Comparison of ENCODE assay signal across 18 mouse cellular contexts in the genomic region with DNA sequence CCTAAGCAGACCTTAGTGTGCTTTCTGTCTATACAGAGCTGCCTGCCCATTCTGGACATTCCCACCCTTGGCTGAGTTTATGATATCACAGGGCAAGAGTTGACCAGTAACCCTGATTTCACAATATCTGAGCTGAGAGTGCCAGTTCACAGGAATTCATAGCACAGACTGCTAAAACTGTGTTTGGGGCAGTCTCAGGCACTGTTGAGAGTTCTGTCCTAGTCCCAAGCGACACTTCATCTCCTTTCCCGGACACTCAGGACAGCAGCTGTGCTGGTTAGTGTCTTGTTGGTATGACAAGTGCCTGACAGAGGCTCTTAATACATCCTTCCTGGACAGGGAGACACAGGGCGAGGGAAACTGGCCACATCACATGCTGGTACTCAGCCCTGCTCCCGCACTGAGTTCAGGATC. TPM values are rescaled to one million over a fixed set of nuclear protein-coding genes. Genes with fewer than 3 reads are reported as not detected.
DNase-seq lines count a peak whose midpoint lies in the region; ATAC-seq and TF ChIP-seq lines count a peak whose summit lies in the region.
"Had no signal": no experiment of that assay in that cellular context is flagged by ENCODE, and none has a peak within 500 bp of the region (broad histone marks: within the 10 kb centered on the region; RNA-seq: fewer than 3 reads in every experiment).

No protein-coding gene starts in this region.

- TF ChIP-seq POLR2A in liver, adult 2 months (IDR thresholded peaks at IDR 0.05; ENCODE audit: extremely low read depth, insufficient read depth, low read length), result no peak

- H3K27me3 ChIP-seq in liver, adult 2 months (ENCODE audit: control insufficient read depth, insufficient read depth, low read length), result no peaks in the 10 kb centered on the region
- no peaks in the 10 kb centered on the region for H3K27me3 ChIP-seq in liver, embryonic 12.5 days (replicated peaks)
- H3K27me3 ChIP-seq in heart, postnatal 0 days (ENCODE audit: control insufficient read depth, insufficient read depth, low read length), result no peaks in the 10 kb centered on the region
- H3K27me3 ChIP-seq: embryonic facial prominence, embryonic 13.5 days; neural tube, embryonic 13.5 days; stomach, embryonic 15.5 days had no signal

- no peak overlapping the region for H3K4me2 ChIP-seq in liver, embryonic 12.5 days
- no peak overlapping the region for H3K4me2 ChIP-seq in heart, postnatal 0 days (ENCODE audit: low read depth, low read length)
- H3K4me2 ChIP-seq: embryonic facial prominence, embryonic 13.5 days; lung, embryonic 14.5 days; neural tube, embryonic 13.5 days; stomach, embryonic 15.5 days had no signal

- H3K4me1 ChIP-seq in liver, adult 2 months (ENCODE audit: control insufficient read depth, insufficient read depth, low read length), result peaks cover 35% of the 10 kb centered on the region
- peaks cover 78% of the 10 kb centered on the region for H3K4me1 ChIP-seq in liver, embryonic 12.5 days
- peaks cover 15% of the 10 kb centered on the region for H3K4me1 ChIP-seq in heart, postnatal 0 days (ENCODE audit: control insufficient read depth, insufficient read depth)

- TF ChIP-seq EP300 in heart, postnatal 0 days (IDR thresholded peaks at IDR 0.05; ENCODE audit: low read depth), result no peak

- no peaks in the 10 kb centered on the region for H3K36me3 ChIP-seq in liver, adult 2 months (ENCODE audit: control insufficient read depth, insufficient read depth, low read length)
- H3K36me3 ChIP-seq in liver, embryonic 12.5 days, result no peaks in the 10 kb centered on the region
- no peaks in the 10 kb centered on the region for H3K36me3 ChIP-seq in heart, postnatal 0 days (replicated peaks; ENCODE audit: control insufficient read depth, insufficient read depth, low read length)
- H3K36me3 ChIP-seq: embryonic facial prominence, embryonic 13.5 days; neural tube, embryonic 13.5 days; stomach, embryonic 15.5 days had no signal

- TF ChIP-seq CTCF in liver, adult 2 months (IDR thresholded peaks at IDR 0.05; ENCODE audit: low read depth, low read length), result no peak
- TF ChIP-seq CTCF in heart, postnatal 0 days (IDR thresholded peaks at IDR 0.05; ENCODE audit: low read depth), result no peak

- no peak overlapping the region for H3K4me3 ChIP-seq in liver, adult 2 months (ENCODE audit: insufficient read depth, low read depth, low read length)
- no peak overlapping the region for H3K4me3 ChIP-seq in liver, embryonic 12.5 days
- H3K4me3 ChIP-seq in heart, postnatal 0 days (ENCODE audit: low read depth, low read length), result no peak overlapping the region
- H3K4me3 ChIP-seq: embryonic facial prominence, embryonic 13.5 days; heart, adult 2 months; neural tube, embryonic 13.5 days; stomach, embryonic 15.5 days had no signal

- H3K9me3 ChIP-seq in liver, embryonic 12.5 days (replicated peaks), result no peaks in the 10 kb centered on the region
- H3K9me3 ChIP-seq in heart, postnatal 0 days (replicated peaks; ENCODE audit: control insufficient read depth, low read length), result no peaks in the 10 kb centered on the region
- H3K9me3 ChIP-seq: embryonic facial prominence, embryonic 13.5 days; neural tube, embryonic 13.5 days; stomach, embryonic 15.5 days had no signal

- H3K27ac ChIP-seq in liver, adult 2 months (replicated peaks; ENCODE audit: insufficient read depth, low read depth, low read length), result peak overlapping the region; percentile 67
- no peak overlapping the region for H3K27ac ChIP-seq in liver, embryonic 12.5 days
- 0 out of 2 replicates have a peak overlapping the region, but pooled peaks have one; percentile 27 for H3K27ac ChIP-seq in heart, postnatal 0 days (ENCODE audit: low read depth)
- H3K27ac ChIP-seq: embryonic facial prominence, embryonic 13.5 days; heart, adult 2 months; neural tube, embryonic 13.5 days; stomach, embryonic 15.5 days had no signal

- peaks cover 23% of the 10 kb centered on the region; the same call in 1 of the 2 replicates for H3K79me2 ChIP-seq in liver, adult 2 months (ENCODE audit: control insufficient read depth, insufficient read depth, low read length)

- H3K9ac ChIP-seq in liver, adult 2 months (ENCODE audit: low read depth, low read length), result peak overlapping the region; percentile 36; the same call in 1 of the 2 replicates
- no peak overlapping the region for H3K9ac ChIP-seq in liver, embryonic 12.5 days
- no peak overlapping the region for H3K9ac ChIP-seq in heart, postnatal 0 days (replicated peaks; ENCODE audit: low read depth, low read length)
- H3K9ac ChIP-seq: embryonic facial prominence, embryonic 13.5 days; lung, embryonic 14.5 days; neural tube, embryonic 13.5 days; stomach, embryonic 15.5 days had no signal

- 22% methylated on average over 4 of the region's 4 CpGs for WGBS in liver, adult 2 months
- WGBS in liver, embryonic 12.5 days (ENCODE audit: insufficient replicate concordance), result 77% methylated on average over 4 of the region's 4 CpGs
- 38% methylated on average over 4 of the region's 4 CpGs for WGBS in heart, postnatal 0 days

- DNase-seq in adrenal gland, postnatal 14 days, result peak; percentile 36
- DNase-seq in adrenal gland, postnatal 4 days (ENCODE audit: low spot score in 2 of 2), result no peak
- DNase-seq in liver, adult 2 months (ENCODE audit: extremely low read depth, low read depth, low spot score), result peak; percentile 95
- peak; percentile 40 for DNase-seq in heart, postnatal 0 days (ENCODE audit: low spot score)
- DNase-seq in lung, postnatal 25 days (ENCODE audit: low spot score), result peak; percentile 61
- no peak for DNase-seq in right cerebral cortex, adult 2 months (ENCODE audit: low spot score in 2 of 2)
- DNase-seq in urinary bladder, postnatal 10 days (ENCODE audit: low spot score), result no peak
- DNase-seq: adrenal gland, postnatal 25 days; cerebellum, postnatal 10 days; lung, embryonic 14.5 days; midbrain, embryonic 14.5 days; right cerebral cortex, postnatal 14 days had no signal

- no peak for ATAC-seq in liver, embryonic 12.5 days
- peak; percentile 77 for ATAC-seq in heart, postnatal 0 days (ENCODE audit: insufficient read depth, low read depth)
- ATAC-seq: inflammation-experienced regulatory T-cells, adult 6 months had no signal

RNA-seq across cellular contexts. Expression of a gene that starts 23.5 kb away (rescaled TPM):
- total RNA-seq in adrenal gland, postnatal 14 days (2021), result 31.5 and 39.9 TPM in 2 replicates
- total RNA-seq in adrenal gland, postnatal 4 days (2021), result 10 to 100 TPM; 32.7 to 40.0 TPM
- 13.7 and 17.6 TPM in 2 replicates for total RNA-seq in liver, adult 2 months (2014; rRNA removed)
- polyA plus RNA-seq in liver, adult 2 months (2012; rRNA removed), result 9.7 and 10.3 TPM in 2 replicates
- 10.6 and 11.2 TPM in 2 replicates for polyA plus RNA-seq in liver, embryonic 12.5 days (2016; fragmentation: Nextera tagmentation; extraction: Ambion mirVana)
- total RNA-seq in heart, postnatal 0 days (2014; rRNA removed; ENCODE audit: low replicate concordance), result 17.1 and 18.4 TPM in 2 replicates
- polyA plus RNA-seq in heart, postnatal 0 days (2015; fragmentation: Nextera tagmentation; extraction: Ambion mirVana), result 6.6 and 7.0 TPM in 2 replicates

Comparison
In these comparisons a context has a peak if more than half of its experiments do, and no peak if none do; other contexts are left out.
1. DNase-seq: peak in adrenal gland, postnatal 14 days (single experiment), liver, adult 2 months (single experiment), heart, postnatal 0 days (single experiment) and lung, postnatal 25 days (single experiment); none in adrenal gland, postnatal 4 days (0 of 2), right cerebral cortex, adult 2 months (0 of 2) and urinary bladder, postnatal 10 days (single experiment).